Mouse (Mus musculus): Measurements from ENCODE around the gene Olfr1025-ps1. TPM values are rescaled to one million over a fixed set of nuclear protein-coding genes. Genes with fewer than 3 reads are reported as not detected.

Olfr1025-ps1 gene
- not detected in 2 replicates for polyA plus RNA-seq (2014; fragmentation: Nextera tagmentation; extraction: Ambion mirVana)

- no peaks in the 10 kb centered on the region for H3K4me1 ChIP-seq (ENCODE audit: control insufficient read depth, insufficient read depth, low read length)
- no peaks in the 10 kb centered on the region for H3K27me3 ChIP-seq (ENCODE audit: control insufficient read depth, insufficient read depth, low read length)
- no peak within 1 kb of the TSS for H3K9ac ChIP-seq (replicated peaks; ENCODE audit: low read length)
- ATAC-seq (replicated peaks; ENCODE audit: insufficient number of reproducible peaks, low FRiP score, low TSS enrichment, low read depth) (no peak), DNase-seq (ENCODE audit: low spot score) (no peak)
- no peak within 1 kb of the TSS for H3K4me3 ChIP-seq (ENCODE audit: low read depth, low read length)
- no peak within 1 kb of the TSS for H3K27ac ChIP-seq (replicated peaks; ENCODE audit: low read depth, low read length)
- no peaks in the 10 kb centered on the region for H3K9me3 ChIP-seq (replicated peaks; ENCODE audit: control insufficient read depth, low read length)
- H3K4me2 ChIP-seq (ENCODE audit: low read depth, low read length): no peak within 1 kb of the TSS
- no peaks in the 10 kb centered on the region for H3K36me3 ChIP-seq (replicated peaks; ENCODE audit: control insufficient read depth, insufficient read depth, low read depth, low read length)
- 58% methylated on average over 1 of the region's 1 CpGs for WGBS
These were observed at the start of gene Olfr1025-ps1 for GRCm38 (mm10) chr2:85914893-85915292. Gene Olfr1025-ps1 (plus strand): TSS chr2:85915193.

GRCm38 (mm10) chr2:85868294-85868693 lies 46.7 kb upstream of the Olfr1025-ps1 start, which contains the start of gene Olfr1022:
Gene Olfr1022 (plus strand): TSS chr2:85868594.
- H3K27ac ChIP-seq (replicated peaks; ENCODE audit: low read depth, low read length): no peak within 1 kb of the TSS
- no peaks in the 10 kb centered on the region for H3K36me3 ChIP-seq (replicated peaks; ENCODE audit: control insufficient read depth, insufficient read depth, low read depth, low read length)
- no peaks in the 10 kb centered on the region for H3K27me3 ChIP-seq (ENCODE audit: control insufficient read depth, insufficient read depth, low read length)
- 53% methylated on average over 2 of the region's 2 CpGs for WGBS
- H3K9me3 ChIP-seq (replicated peaks; ENCODE audit: control insufficient read depth, low read length): no peaks in the 10 kb centered on the region
- H3K9ac ChIP-seq (replicated peaks; ENCODE audit: low read length): no peak within 1 kb of the TSS
- H3K4me2 ChIP-seq (ENCODE audit: low read depth, low read length): no peak within 1 kb of the TSS
- H3K4me3 ChIP-seq (ENCODE audit: low read depth, low read length): no peak within 1 kb of the TSS
- no peak for DNase-seq (ENCODE audit: low spot score)
- H3K4me1 ChIP-seq (ENCODE audit: control insufficient read depth, insufficient read depth, low read length): no peaks in the 10 kb centered on the region
- no peak for ATAC-seq (replicated peaks; ENCODE audit: insufficient number of reproducible peaks, low FRiP score, low TSS enrichment, low read depth)

- Histone ChIP-seq H3K4me1 (ENCODE audit: control insufficient read depth, insufficient read depth, low read length) (no peaks in the 10 kb centered on the region), H3K36me3 (replicated peaks; ENCODE audit: control insufficient read depth, insufficient read depth, low read depth, low read length) (no peaks in the 10 kb centered on the region)
These were observed 29.7 kb upstream of the Olfr1025-ps1 start, which contains the start of gene Olfr1023 for GRCm38 (mm10) chr2:85885340-85885739. Gene Olfr1023 (plus strand): TSS chr2:85885640.

GRCm38 (mm10) chr2:85904952-85905351 lies 10.0 kb upstream of the Olfr1025-ps1 start, which contains the start of gene Olfr1024:
Gene Olfr1024 (minus strand): TSS chr2:85905052.
- Histone ChIP-seq H3K4me1 (ENCODE audit: control insufficient read depth, insufficient read depth, low read length) (no peaks in the 10 kb centered on the region), H3K9me3 (replicated peaks; ENCODE audit: control insufficient read depth, low read length) (no peaks in the 10 kb centered on the region), H3K27ac (replicated peaks; ENCODE audit: low read depth, low read length) (no peak within 1 kb of the TSS), H3K4me3 (ENCODE audit: low read depth, low read length) (no peak within 1 kb of the TSS), H3K4me2 (ENCODE audit: low read depth, low read length) (no peak within 1 kb of the TSS), H3K36me3 (replicated peaks; ENCODE audit: control insufficient read depth, insufficient read depth, low read depth, low read length) (no peaks in the 10 kb centered on the region), H3K9ac (replicated peaks; ENCODE audit: low read length) (no peak within 1 kb of the TSS), H3K27me3 (ENCODE audit: control insufficient read depth, insufficient read depth, low read length) (no peaks in the 10 kb centered on the region)
- WGBS: 85% methylated on average over 3 of the region's 3 CpGs
- ATAC-seq (replicated peaks; ENCODE audit: insufficient number of reproducible peaks, low FRiP score, low TSS enrichment, low read depth) (no peak), DNase-seq (ENCODE audit: low spot score) (no peak)

More at GRCm38 (mm10) chr2:85885340-85885739, 29.7 kb upstream of the Olfr1025-ps1 start, which contains the start of gene Olfr1023:
- H3K9me3 ChIP-seq (replicated peaks; ENCODE audit: control insufficient read depth, low read length): no peaks in the 10 kb centered on the region
- no peak within 1 kb of the TSS for H3K4me2 ChIP-seq (ENCODE audit: low read depth, low read length)
- H3K27ac ChIP-seq (replicated peaks; ENCODE audit: low read depth, low read length): no peak within 1 kb of the TSS
- no peak within 1 kb of the TSS for H3K9ac ChIP-seq (replicated peaks; ENCODE audit: low read length)
- H3K27me3 ChIP-seq (ENCODE audit: control insufficient read depth, insufficient read depth, low read length): no peaks in the 10 kb centered on the region
- WGBS: 77% methylated on average over 2 of the region's 2 CpGs
- H3K4me3 ChIP-seq (ENCODE audit: low read depth, low read length): no peak within 1 kb of the TSS
- ATAC-seq (replicated peaks; ENCODE audit: insufficient number of reproducible peaks, low FRiP score, low TSS enrichment, low read depth) (no peak), DNase-seq (ENCODE audit: low spot score) (no peak)

- DNase-seq (ENCODE audit: low spot score) (no peak), ATAC-seq (replicated peaks; ENCODE audit: insufficient number of reproducible peaks, low FRiP score, low TSS enrichment, low read depth) (no peak)
- H3K4me1 ChIP-seq (ENCODE audit: control insufficient read depth, insufficient read depth, low read length): no peaks in the 10 kb centered on the region
- no peaks in the 10 kb centered on the region for H3K27me3 ChIP-seq (ENCODE audit: control insufficient read depth, insufficient read depth, low read length)
- H3K4me3 ChIP-seq (ENCODE audit: low read depth, low read length): no peak overlapping the region
- no peak overlapping the region for H3K9ac ChIP-seq (replicated peaks; ENCODE audit: low read length)
- H3K36me3 ChIP-seq (replicated peaks; ENCODE audit: control insufficient read depth, insufficient read depth, low read depth, low read length): no peaks in the 10 kb centered on the region
- H3K4me2 ChIP-seq (ENCODE audit: low read depth, low read length): no peak overlapping the region
- H3K27ac ChIP-seq (replicated peaks; ENCODE audit: low read depth, low read length): no peak overlapping the region
- no peaks in the 10 kb centered on the region for H3K9me3 ChIP-seq (replicated peaks; ENCODE audit: control insufficient read depth, low read length)
These were observed 1.8 kb upstream of the Olfr1025-ps1 start for GRCm38 (mm10) chr2:85913197-85913596.

- no peaks in the 10 kb centered on the region for H3K4me1 ChIP-seq (ENCODE audit: control insufficient read depth, insufficient read depth, low read length)
- ATAC-seq (replicated peaks; ENCODE audit: insufficient number of reproducible peaks, low FRiP score, low TSS enrichment, low read depth) (no peak), DNase-seq (ENCODE audit: low spot score) (no peak)
- no peak within 1 kb of the TSS for H3K4me2 ChIP-seq (ENCODE audit: low read depth, low read length)
- no peaks in the 10 kb centered on the region for H3K9me3 ChIP-seq (replicated peaks; ENCODE audit: control insufficient read depth, low read length)
- 87% methylated on average over 3 of the region's 3 CpGs for WGBS
- H3K36me3 ChIP-seq (replicated peaks; ENCODE audit: control insufficient read depth, insufficient read depth, low read depth, low read length): no peaks in the 10 kb centered on the region
- H3K9ac ChIP-seq (replicated peaks; ENCODE audit: low read length): no peak within 1 kb of the TSS
- no peak within 1 kb of the TSS for H3K4me3 ChIP-seq (ENCODE audit: low read depth, low read length)
- H3K27me3 ChIP-seq (ENCODE audit: control insufficient read depth, insufficient read depth, low read length): no peaks in the 10 kb centered on the region
- no peak within 1 kb of the TSS for H3K27ac ChIP-seq (replicated peaks; ENCODE audit: low read depth, low read length)
These were observed 6.3 kb downstream of the Olfr1025-ps1 start, which contains the start of gene Olfr1026 for GRCm38 (mm10) chr2:85921258-85921657. Gene Olfr1026 (plus strand): TSS chr2:85921558.

- ATAC-seq (replicated peaks; ENCODE audit: insufficient number of reproducible peaks, low FRiP score, low TSS enrichment, low read depth): no peak
- no peaks in the 10 kb centered on the region for H3K36me3 ChIP-seq (replicated peaks; ENCODE audit: control insufficient read depth, insufficient read depth, low read depth, low read length)
- no peak within 1 kb of the TSS for H3K9ac ChIP-seq (replicated peaks; ENCODE audit: low read length)
- no peaks in the 10 kb centered on the region for H3K27me3 ChIP-seq (ENCODE audit: control insufficient read depth, insufficient read depth, low read length)
- 76% methylated on average over 1 of the region's 1 CpGs for WGBS
- H3K4me3 ChIP-seq (ENCODE audit: low read depth, low read length): no peak within 1 kb of the TSS
- H3K27ac ChIP-seq (replicated peaks; ENCODE audit: low read depth, low read length): no peak within 1 kb of the TSS
- no peaks in the 10 kb centered on the region for H3K9me3 ChIP-seq (replicated peaks; ENCODE audit: control insufficient read depth, low read length)
- H3K4me1 ChIP-seq (ENCODE audit: control insufficient read depth, insufficient read depth, low read length): no peaks in the 10 kb centered on the region
- DNase-seq (ENCODE audit: low spot score): no peak
- no peak within 1 kb of the TSS for H3K4me2 ChIP-seq (ENCODE audit: low read depth, low read length)
These were observed 35.1 kb downstream of the Olfr1025-ps1 start, which contains the start of gene Olfr1028 for GRCm38 (mm10) chr2:85950137-85950536. Gene Olfr1028 (plus strand): TSS chr2:85950437.

Data from embryonic facial prominence, embryonic 11.5 days (tissue).